In the genomic region with DNA sequence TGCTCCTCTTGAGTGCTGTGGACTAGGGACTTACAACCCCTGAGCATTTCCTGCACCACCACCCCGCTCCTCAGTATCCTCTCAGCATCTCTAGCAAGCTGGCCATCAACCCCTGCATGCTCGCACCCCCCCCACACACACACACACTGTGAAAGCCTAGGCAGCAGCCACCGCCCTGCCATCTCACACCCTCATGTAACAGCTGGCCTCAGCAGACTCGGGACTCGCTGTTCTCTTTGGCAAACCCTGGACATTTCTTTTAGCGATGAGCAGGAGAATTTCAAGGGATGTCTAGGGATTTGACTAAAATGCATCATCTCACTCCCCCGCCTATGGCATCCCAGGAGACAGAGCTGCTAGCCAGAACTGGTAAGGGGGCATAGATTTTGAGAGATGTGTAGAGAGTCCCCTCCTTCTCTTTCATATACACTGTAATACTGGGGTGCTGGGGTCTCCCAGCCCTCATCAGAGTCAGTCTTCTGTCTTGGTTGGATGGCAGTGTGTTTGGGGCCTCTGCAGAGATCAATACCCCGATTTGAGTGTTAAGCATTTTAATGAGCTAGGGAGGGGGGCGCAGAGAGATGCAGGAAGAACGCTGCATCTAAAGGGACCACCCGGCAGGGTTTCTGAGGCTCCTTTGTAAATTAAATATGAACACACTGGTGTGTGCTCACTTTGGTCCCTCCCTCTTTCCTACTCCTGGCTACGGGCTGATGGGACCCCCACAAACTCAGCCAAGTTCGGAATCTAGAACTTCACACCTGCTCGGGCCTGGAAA, we compare ENCODE assay signal across 8 mouse cellular contexts. TPM values are rescaled to one million over a fixed set of nuclear protein-coding genes. Genes with fewer than 3 reads are reported as not detected.
DNase-seq lines count a peak whose midpoint lies in the region; ATAC-seq lines count a peak whose summit lies in the region.

No protein-coding gene starts in this region.

- H3K4me1 ChIP-seq in midbrain, embryonic 11.5 days (ENCODE audit: control insufficient read depth, insufficient read depth, low read length): peaks cover 35% of the 10 kb centered on the region
- peaks cover 40% of the 10 kb centered on the region for H3K4me1 ChIP-seq in heart, embryonic 12.5 days (replicated peaks)

- peak overlapping the region; percentile 60 for H3K9ac ChIP-seq in midbrain, embryonic 11.5 days (ENCODE audit: low read length)
- no peak overlapping the region for H3K9ac ChIP-seq in heart, embryonic 12.5 days

- WGBS in midbrain, embryonic 11.5 days: 2% methylated on average over 14 of the region's 14 CpGs
- WGBS in heart, embryonic 12.5 days: 5% methylated on average over 14 of the region's 14 CpGs

- peaks cover 65% of the 10 kb centered on the region for H3K27me3 ChIP-seq in midbrain, embryonic 11.5 days (ENCODE audit: control insufficient read depth, insufficient read depth, low read length)
- H3K27me3 ChIP-seq in heart, embryonic 12.5 days (replicated peaks): peaks cover 74% of the 10 kb centered on the region

- DNase-seq in right cerebral cortex, adult 18-20 months: peak; percentile 85
- DNase-seq in right cerebral cortex, postnatal 4 days: no peak
- peak; percentile 71 to 73 for DNase-seq in frontal cortex, postnatal 36 days (ENCODE audit: low spot score in 2 of 2)
- DNase-seq in midbrain, embryonic 11.5 days (ENCODE audit: low spot score, missing footprints): peak; percentile 90
- peak; percentile 82 for DNase-seq in telencephalon, adult 2 months (ENCODE audit: low read depth, low spot score)
- no peak for DNase-seq in thymus, postnatal 0 days (ENCODE audit: low spot score)

- H3K9me3 ChIP-seq in midbrain, embryonic 11.5 days (ENCODE audit: control insufficient read depth, low read length): no peaks in the 10 kb centered on the region
- H3K9me3 ChIP-seq in heart, embryonic 12.5 days (replicated peaks): no peaks in the 10 kb centered on the region

- no peaks in the 10 kb centered on the region for H3K36me3 ChIP-seq in midbrain, embryonic 11.5 days (ENCODE audit: control insufficient read depth, insufficient read depth, low read length)
- no peaks in the 10 kb centered on the region for H3K36me3 ChIP-seq in heart, embryonic 12.5 days

- peak overlapping the region; percentile 55 for H3K27ac ChIP-seq in midbrain, embryonic 11.5 days (ENCODE audit: low read depth, low read length)
- no peak overlapping the region for H3K27ac ChIP-seq in heart, embryonic 12.5 days (ENCODE audit: poor library complexity, severe bottlenecking)

- ATAC-seq in midbrain, embryonic 11.5 days (ENCODE audit: low FRiP score): no peak
- ATAC-seq in erythroblast, adult 5-6 weeks (replicated peaks; ENCODE audit: low FRiP score, poor library complexity, severe bottlenecking): no peak
- ATAC-seq in heart, embryonic 12.5 days (ENCODE audit: insufficient number of reproducible peaks, low FRiP score): no peak

- H3K4me2 ChIP-seq in midbrain, embryonic 11.5 days: peak overlapping the region; percentile 49
- H3K4me2 ChIP-seq in heart, embryonic 12.5 days: no peak overlapping the region

- peak overlapping the region; percentile 32 for H3K4me3 ChIP-seq in midbrain, embryonic 11.5 days (ENCODE audit: low read depth, low read length)
- H3K4me3 ChIP-seq in heart, embryonic 12.5 days: no peak overlapping the region

RNA-seq across cellular contexts. Expression of a gene that starts 1.2 kb away (rescaled TPM):
- polyA plus RNA-seq in midbrain, embryonic 11.5 days (2014; fragmentation: Nextera tagmentation; extraction: Ambion mirVana): 13.0 and 13.9 TPM in 2 replicates
- 0.63 TPM in 1 of 2 replicates, not detected in the other for total RNA-seq in erythroblast, adult 5-6 weeks (2015; ENCODE audit: low replicate concordance)
- not detected in 2 replicates for total RNA-seq in erythroblast, adult 5-6 weeks (2017; ENCODE audit: low replicate concordance)
- polyA plus RNA-seq in thymus, postnatal 0 days (2015; fragmentation: Nextera tagmentation; extraction: Ambion mirVana): 11.5 and 14.7 TPM in 2 replicates
- 8.5 and 8.6 TPM in 2 replicates for polyA plus RNA-seq in heart, embryonic 12.5 days (2016; fragmentation: Nextera tagmentation; extraction: Ambion mirVana)

RNA-seq across cellular contexts. Expression of a gene that starts 1.3 kb away (rescaled TPM):
- polyA plus RNA-seq in midbrain, embryonic 11.5 days (2014; fragmentation: Nextera tagmentation; extraction: Ambion mirVana): 18.7 and 19.6 TPM in 2 replicates
- not detected in 2 replicates for total RNA-seq in erythroblast, adult 5-6 weeks (2015; ENCODE audit: low replicate concordance)
- total RNA-seq in erythroblast, adult 5-6 weeks (2017; ENCODE audit: low replicate concordance): not detected in 2 replicates
- polyA plus RNA-seq in thymus, postnatal 0 days (2015; fragmentation: Nextera tagmentation; extraction: Ambion mirVana): 0.06 TPM in 1 of 2 replicates, not detected in the other
- polyA plus RNA-seq in heart, embryonic 12.5 days (2016; fragmentation: Nextera tagmentation; extraction: Ambion mirVana): 0.05 TPM in 1 of 2 replicates, not detected in the other

RNA-seq across cellular contexts. Expression of a gene that starts 46.7 kb away (rescaled TPM):
- polyA plus RNA-seq in midbrain, embryonic 11.5 days (2014; fragmentation: Nextera tagmentation; extraction: Ambion mirVana): 8.7 and 10.1 TPM in 2 replicates
- total RNA-seq in erythroblast, adult 5-6 weeks (2015; ENCODE audit: low replicate concordance): 43.0 and 50.8 TPM in 2 replicates
- 51.6 and 69.0 TPM in 2 replicates for total RNA-seq in erythroblast, adult 5-6 weeks (2017; ENCODE audit: low replicate concordance)
- polyA plus RNA-seq in thymus, postnatal 0 days (2015; fragmentation: Nextera tagmentation; extraction: Ambion mirVana): 17.8 and 18.3 TPM in 2 replicates
- polyA plus RNA-seq in heart, embryonic 12.5 days (2016; fragmentation: Nextera tagmentation; extraction: Ambion mirVana): 15.2 and 15.5 TPM in 2 replicates

RNA-seq across cellular contexts. Expression of a gene that starts 50.1 kb away (rescaled TPM):
- 27.6 and 29.7 TPM in 2 replicates for polyA plus RNA-seq in midbrain, embryonic 11.5 days (2014; fragmentation: Nextera tagmentation; extraction: Ambion mirVana)
- total RNA-seq in erythroblast, adult 5-6 weeks (2015; ENCODE audit: low replicate concordance): 1.2 and 8.6 TPM in 2 replicates
- 2.1 and 2.3 TPM in 2 replicates for total RNA-seq in erythroblast, adult 5-6 weeks (2017; ENCODE audit: low replicate concordance)
- 48.3 and 55.1 TPM in 2 replicates for polyA plus RNA-seq in thymus, postnatal 0 days (2015; fragmentation: Nextera tagmentation; extraction: Ambion mirVana)
- 24.0 and 24.7 TPM in 2 replicates for polyA plus RNA-seq in heart, embryonic 12.5 days (2016; fragmentation: Nextera tagmentation; extraction: Ambion mirVana)

Comparison
In these comparisons a context has a peak if more than half of its experiments do, and no peak if none do; other contexts are left out.
1. DNase-seq: peak in right cerebral cortex, adult 18-20 months (single experiment), frontal cortex, postnatal 36 days (2 of 2), midbrain, embryonic 11.5 days (single experiment) and telencephalon, adult 2 months (single experiment); none in right cerebral cortex, postnatal 4 days (single experiment) and thymus, postnatal 0 days (single experiment).
2. RNA of a gene that starts 1.3 kb away (polyA plus RNA-seq): 18.7 to 19.6 TPM in midbrain, embryonic 11.5 days; 0.05 TPM in heart, embryonic 12.5 days and 0.06 TPM in thymus, postnatal 0 days; every median in the first group is over 10 times any median in the second.